Comparison of ENCODE assay signal across 8 mouse cellular contexts in genomic region chr17:47738879-47739798, GRCm38 (mm10). TPM values are rescaled to one million over a fixed set of nuclear protein-coding genes. Genes with fewer than 3 reads are reported as not detected.
DNase-seq lines count a peak whose midpoint lies in the region; ATAC-seq and TF ChIP-seq lines count a peak whose summit lies in the region.

No protein-coding gene starts in this region.

- H3K9me3 ChIP-seq in megakaryocyte, embryonic 14.5 days, result peaks cover under 1% of the 10 kb centered on the region; the same call in 1 of the 2 replicates
- no peaks in the 10 kb centered on the region for H3K9me3 ChIP-seq in forebrain, postnatal 0 days (ENCODE audit: low read length)
- no peaks in the 10 kb centered on the region for H3K9me3 ChIP-seq in kidney, embryonic 16.5 days (ENCODE audit: low read length)
- H3K9me3 ChIP-seq in midbrain, embryonic 11.5 days (ENCODE audit: control insufficient read depth, low read length), result no peaks in the 10 kb centered on the region
- 0 out of 2 replicates have a peak, but pooled peaks cover 5% of the 10 kb centered on the region for H3K9me3 ChIP-seq in stomach, embryonic 16.5 days (replicated peaks; ENCODE audit: control insufficient read depth, low read length)

- TF ChIP-seq CTCF in forebrain, postnatal 0 days (IDR thresholded peaks at IDR 0.05; ENCODE audit: low read depth), result no peak

- H3K36me3 ChIP-seq in megakaryocyte, embryonic 14.5 days (replicated peaks; ENCODE audit: low read length), result no peaks in the 10 kb centered on the region
- H3K36me3 ChIP-seq in forebrain, postnatal 0 days (ENCODE audit: insufficient read depth), result no peaks in the 10 kb centered on the region
- no peaks in the 10 kb centered on the region for H3K36me3 ChIP-seq in kidney, embryonic 16.5 days (ENCODE audit: insufficient read depth, low read length)
- H3K36me3 ChIP-seq in midbrain, embryonic 11.5 days (ENCODE audit: control insufficient read depth, insufficient read depth, low read length), result no peaks in the 10 kb centered on the region
- H3K36me3 ChIP-seq in stomach, embryonic 16.5 days (ENCODE audit: control insufficient read depth, insufficient read depth, low read length), result no peaks in the 10 kb centered on the region

- no peak overlapping the region for H3K9ac ChIP-seq in forebrain, postnatal 0 days
- H3K9ac ChIP-seq in kidney, embryonic 16.5 days (replicated peaks; ENCODE audit: low read length), result peak overlapping the region; percentile 71
- H3K9ac ChIP-seq in midbrain, embryonic 11.5 days (ENCODE audit: low read length), result peak overlapping the region; percentile 51; the same call in 1 of the 2 replicates
- peak overlapping the region; percentile 77 for H3K9ac ChIP-seq in stomach, embryonic 16.5 days (ENCODE audit: low read length)

- 11% methylated on average over 20 of the region's 20 CpGs for WGBS in forebrain, postnatal 0 days
- 6% methylated on average over 20 of the region's 20 CpGs for WGBS in kidney, embryonic 16.5 days
- 2% methylated on average over 20 of the region's 20 CpGs for WGBS in midbrain, embryonic 11.5 days
- 18% methylated on average over 20 of the region's 20 CpGs for WGBS in stomach, embryonic 16.5 days

- H3K4me3 ChIP-seq in megakaryocyte, embryonic 14.5 days (replicated peaks), result peak overlapping the region; percentile 96
- peak overlapping the region; percentile 52; the same call in 1 of the 2 replicates for H3K4me3 ChIP-seq in forebrain, postnatal 0 days (ENCODE audit: low read depth, low read length)
- H3K4me3 ChIP-seq in kidney, embryonic 16.5 days (ENCODE audit: low read length), result peak overlapping the region; percentile 62
- H3K4me3 ChIP-seq in midbrain, embryonic 11.5 days (ENCODE audit: low read depth, low read length), result peak overlapping the region; percentile 52
- peak overlapping the region; percentile 69 for H3K4me3 ChIP-seq in stomach, embryonic 16.5 days (replicated peaks; ENCODE audit: low read length)

- peaks cover 36% of the 10 kb centered on the region for H3K4me1 ChIP-seq in megakaryocyte, embryonic 14.5 days
- H3K4me1 ChIP-seq in forebrain, postnatal 0 days (ENCODE audit: insufficient read depth), result 0 out of 2 replicates have a peak, but pooled peaks cover 3% of the 10 kb centered on the region
- H3K4me1 ChIP-seq in kidney, embryonic 16.5 days (ENCODE audit: insufficient read depth, low read length), result peaks cover 17% of the 10 kb centered on the region
- H3K4me1 ChIP-seq in midbrain, embryonic 11.5 days (ENCODE audit: control insufficient read depth, insufficient read depth, low read length), result peaks cover 19% of the 10 kb centered on the region
- H3K4me1 ChIP-seq in stomach, embryonic 16.5 days (ENCODE audit: control insufficient read depth, insufficient read depth, low read length), result peaks cover 8% of the 10 kb centered on the region

- peaks cover 59% of the 10 kb centered on the region for H3K27me3 ChIP-seq in megakaryocyte, embryonic 14.5 days (replicated peaks)
- peaks cover 14% of the 10 kb centered on the region for H3K27me3 ChIP-seq in forebrain, postnatal 0 days (ENCODE audit: insufficient read depth, low read length)
- no peaks in the 10 kb centered on the region for H3K27me3 ChIP-seq in kidney, embryonic 16.5 days (ENCODE audit: insufficient read depth, low read length)
- H3K27me3 ChIP-seq in midbrain, embryonic 11.5 days (ENCODE audit: control insufficient read depth, insufficient read depth, low read length), result peaks cover 25% of the 10 kb centered on the region
- H3K27me3 ChIP-seq in stomach, embryonic 16.5 days (ENCODE audit: control insufficient read depth, insufficient read depth, low read length), result no peaks in the 10 kb centered on the region

- H3K27ac ChIP-seq in forebrain, postnatal 0 days (ENCODE audit: low read depth, low read length), result no peak overlapping the region
- peak overlapping the region; percentile 90 for H3K27ac ChIP-seq in kidney, embryonic 16.5 days (ENCODE audit: low read length)
- H3K27ac ChIP-seq in midbrain, embryonic 11.5 days (ENCODE audit: low read depth, low read length), result no peak overlapping the region
- no peak overlapping the region; the same call in 1 of the 2 replicates for H3K27ac ChIP-seq in stomach, embryonic 16.5 days (ENCODE audit: low read length)

- ATAC-seq in megakaryocyte, adult 5-6 weeks (ENCODE audit: poor library complexity, severe bottlenecking), result no peak
- no peak for ATAC-seq in forebrain, postnatal 0 days
- no peak for ATAC-seq in kidney, embryonic 16.5 days (ENCODE audit: low FRiP score, low TSS enrichment)
- ATAC-seq in midbrain, embryonic 11.5 days (ENCODE audit: low FRiP score), result no peak
- no peak for ATAC-seq in stomach, embryonic 16.5 days (ENCODE audit: insufficient read depth, low FRiP score)

- DNase-seq in forebrain, postnatal 0 days, result peak; percentile 9
- peak; percentile 90 for DNase-seq in midbrain, embryonic 11.5 days (ENCODE audit: low spot score, missing footprints)
- no peak for DNase-seq in left cerebral cortex, adult 9 months (ENCODE audit: low spot score in 2 of 2)
- DNase-seq in ovary, adult 18-20 months (ENCODE audit: low spot score), result no peak

- H3K4me2 ChIP-seq in forebrain, postnatal 0 days (ENCODE audit: low read depth), result peak overlapping the region; percentile 95
- peak overlapping the region; percentile 77 for H3K4me2 ChIP-seq in kidney, embryonic 16.5 days (replicated peaks; ENCODE audit: low read depth, low read length)
- peak overlapping the region; percentile 84 for H3K4me2 ChIP-seq in midbrain, embryonic 11.5 days
- H3K4me2 ChIP-seq in stomach, embryonic 16.5 days (ENCODE audit: low read depth, low read length), result peak overlapping the region; percentile 73

RNA-seq across cellular contexts. Expression of gene Tfeb, which starts 2.3 kb away (rescaled TPM):
- polyA plus RNA-seq in megakaryocyte, embryonic 14.5 days (2012; ENCODE audit: insufficient read depth, low replicate concordance), result 20.9 and 34.8 TPM in 2 replicates
- total RNA-seq in megakaryocyte, adult 5-6 weeks (2015), result 31.0 and 31.7 TPM in 2 replicates
- 38.5 and 39.9 TPM in 2 replicates for total RNA-seq in megakaryocyte, adult 5-6 weeks (2017)
- total RNA-seq in forebrain, postnatal 0 days (2014; rRNA removed), result 4.1 and 5.5 TPM in 2 replicates
- 3.3 and 4.6 TPM in 2 replicates for polyA plus RNA-seq in forebrain, postnatal 0 days (2015; fragmentation: Nextera tagmentation; extraction: Ambion mirVana)
- 18.1 and 19.6 TPM in 2 replicates for polyA plus RNA-seq in kidney, embryonic 16.5 days (2015; fragmentation: Nextera tagmentation; extraction: Ambion mirVana)
- polyA plus RNA-seq in midbrain, embryonic 11.5 days (2014; fragmentation: Nextera tagmentation; extraction: Ambion mirVana), result 1.4 and 2.1 TPM in 2 replicates
- 10.6 and 11.5 TPM in 2 replicates for polyA plus RNA-seq in stomach, embryonic 16.5 days (2015; fragmentation: Nextera tagmentation; extraction: Ambion mirVana)

RNA-seq across cellular contexts. Expression of gene Pgc, which starts 12.5 kb away (rescaled TPM):
- polyA plus RNA-seq in megakaryocyte, embryonic 14.5 days (2012; ENCODE audit: insufficient read depth, low replicate concordance), result not detected in 2 replicates
- not detected in 2 replicates for total RNA-seq in megakaryocyte, adult 5-6 weeks (2015)
- total RNA-seq in megakaryocyte, adult 5-6 weeks (2017), result not detected in 2 replicates
- total RNA-seq in forebrain, postnatal 0 days (2014; rRNA removed), result not detected in 2 replicates
- not detected in 2 replicates for polyA plus RNA-seq in forebrain, postnatal 0 days (2015; fragmentation: Nextera tagmentation; extraction: Ambion mirVana)
- 0.92 TPM in 1 of 2 replicates, not detected in the other for polyA plus RNA-seq in kidney, embryonic 16.5 days (2015; fragmentation: Nextera tagmentation; extraction: Ambion mirVana)
- not detected in 2 replicates for polyA plus RNA-seq in midbrain, embryonic 11.5 days (2014; fragmentation: Nextera tagmentation; extraction: Ambion mirVana)
- polyA plus RNA-seq in stomach, embryonic 16.5 days (2015; fragmentation: Nextera tagmentation; extraction: Ambion mirVana), result 122 and 198 TPM in 2 replicates

RNA-seq across cellular contexts. Expression of gene Prickle4, which starts 44.6 kb away (rescaled TPM):
- 3.4 and 5.0 TPM in 2 replicates for polyA plus RNA-seq in megakaryocyte, embryonic 14.5 days (2012; ENCODE audit: insufficient read depth, low replicate concordance)
- 0.16 TPM in 1 of 2 replicates, not detected in the other for total RNA-seq in megakaryocyte, adult 5-6 weeks (2015)
- 1.1 TPM in 1 of 2 replicates, not detected in the other for total RNA-seq in megakaryocyte, adult 5-6 weeks (2017)
- 1.8 TPM in 1 of 2 replicates, not detected in the other for total RNA-seq in forebrain, postnatal 0 days (2014; rRNA removed)
- 0.45 and 0.60 TPM in 2 replicates for polyA plus RNA-seq in forebrain, postnatal 0 days (2015; fragmentation: Nextera tagmentation; extraction: Ambion mirVana)
- polyA plus RNA-seq in kidney, embryonic 16.5 days (2015; fragmentation: Nextera tagmentation; extraction: Ambion mirVana), result 0.84 and 1.3 TPM in 2 replicates
- polyA plus RNA-seq in midbrain, embryonic 11.5 days (2014; fragmentation: Nextera tagmentation; extraction: Ambion mirVana), result 0.72 and 2.1 TPM in 2 replicates
- 1.0 TPM in 1 of 2 replicates, not detected in the other for polyA plus RNA-seq in stomach, embryonic 16.5 days (2015; fragmentation: Nextera tagmentation; extraction: Ambion mirVana)

RNA-seq across cellular contexts. Expression of gene Gm21981, which starts 44.9 kb away (rescaled TPM):
- polyA plus RNA-seq in megakaryocyte, embryonic 14.5 days (2012; ENCODE audit: insufficient read depth, low replicate concordance), result 0.25 TPM in 1 of 2 replicates, not detected in the other
- not detected in 2 replicates for total RNA-seq in megakaryocyte, adult 5-6 weeks (2015)
- not detected in 2 replicates for total RNA-seq in megakaryocyte, adult 5-6 weeks (2017)
- total RNA-seq in forebrain, postnatal 0 days (2014; rRNA removed), result 4.9 and 5.2 TPM in 2 replicates
- 0.76 and 0.97 TPM in 2 replicates for polyA plus RNA-seq in forebrain, postnatal 0 days (2015; fragmentation: Nextera tagmentation; extraction: Ambion mirVana)
- 0.24 and 0.90 TPM in 2 replicates for polyA plus RNA-seq in kidney, embryonic 16.5 days (2015; fragmentation: Nextera tagmentation; extraction: Ambion mirVana)
- polyA plus RNA-seq in midbrain, embryonic 11.5 days (2014; fragmentation: Nextera tagmentation; extraction: Ambion mirVana), result 1.7 and 2.3 TPM in 2 replicates
- 0.19 and 0.40 TPM in 2 replicates for polyA plus RNA-seq in stomach, embryonic 16.5 days (2015; fragmentation: Nextera tagmentation; extraction: Ambion mirVana)

RNA-seq across cellular contexts. Expression of gene Frs3, which starts 50.3 kb away (rescaled TPM):
- 0.94 TPM in 1 of 2 replicates, not detected in the other for polyA plus RNA-seq in megakaryocyte, embryonic 14.5 days (2012; ENCODE audit: insufficient read depth, low replicate concordance)
- 0.71 TPM in 1 of 2 replicates, not detected in the other for total RNA-seq in megakaryocyte, adult 5-6 weeks (2015)
- 0.12 and 0.15 TPM in 2 replicates for total RNA-seq in megakaryocyte, adult 5-6 weeks (2017)
- total RNA-seq in forebrain, postnatal 0 days (2014; rRNA removed), result 68.0 and 79.6 TPM in 2 replicates
- 33.6 and 43.6 TPM in 2 replicates for polyA plus RNA-seq in forebrain, postnatal 0 days (2015; fragmentation: Nextera tagmentation; extraction: Ambion mirVana)
- 6.6 and 7.3 TPM in 2 replicates for polyA plus RNA-seq in kidney, embryonic 16.5 days (2015; fragmentation: Nextera tagmentation; extraction: Ambion mirVana)
- polyA plus RNA-seq in midbrain, embryonic 11.5 days (2014; fragmentation: Nextera tagmentation; extraction: Ambion mirVana), result 7.0 and 9.3 TPM in 2 replicates
- polyA plus RNA-seq in stomach, embryonic 16.5 days (2015; fragmentation: Nextera tagmentation; extraction: Ambion mirVana), result 3.4 and 4.4 TPM in 2 replicates

Comparison
In these comparisons a context has a peak if more than half of its experiments do, and no peak if none do; other contexts are left out.
1. DNase-seq: peak in forebrain, postnatal 0 days (single experiment) and midbrain, embryonic 11.5 days (single experiment); none in left cerebral cortex, adult 9 months (0 of 2) and ovary, adult 18-20 months (single experiment).
2. RNA of gene Pgc, which starts 12.5 kb away (polyA plus RNA-seq): 122 to 198 TPM in stomach, embryonic 16.5 days; 0.92 TPM in kidney, embryonic 16.5 days, not detected in forebrain, postnatal 0 days, not detected in megakaryocyte, embryonic 14.5 days and not detected in midbrain, embryonic 11.5 days; every median in the first group is over 10 times any median in the second.
3. Peak in every context shown above with its lines, with median percentiles within 50 percentile points of each other: H3K4me3 ChIP-seq and H3K4me2 ChIP-seq.